Mouse (Mus musculus) embryonic stem cell, embryonic (primary cell): ENCODE results near the gene Serpinb6d.

Experiments
- CTCF ChIA-PET, 4 experiments: fragments of 300-600 bp in 2 of 4; fragments of 350-600 bp in 2 of 4; sonication (Branson Sonifier 250); formaldehyde crosslinking; loops; one replicate each; lab custom pipeline; 2022; ENCODE audit warnings: inconsistent platforms in 2 of 4; lab: Charles Lee
- POLR2A ChIA-PET, 4 experiments: fragments of 300-600 bp in 2 of 4; fragments of 350-600 bp in 2 of 4; sonication (Branson Sonifier 250); formaldehyde crosslinking; loops; one replicate each; lab custom pipeline; 2022; ENCODE audit warnings: antibody characterized with exemption in 4 of 4, inconsistent platforms in 1 of 4; lab: Charles Lee

The Serpinb6d gene

DNA sequence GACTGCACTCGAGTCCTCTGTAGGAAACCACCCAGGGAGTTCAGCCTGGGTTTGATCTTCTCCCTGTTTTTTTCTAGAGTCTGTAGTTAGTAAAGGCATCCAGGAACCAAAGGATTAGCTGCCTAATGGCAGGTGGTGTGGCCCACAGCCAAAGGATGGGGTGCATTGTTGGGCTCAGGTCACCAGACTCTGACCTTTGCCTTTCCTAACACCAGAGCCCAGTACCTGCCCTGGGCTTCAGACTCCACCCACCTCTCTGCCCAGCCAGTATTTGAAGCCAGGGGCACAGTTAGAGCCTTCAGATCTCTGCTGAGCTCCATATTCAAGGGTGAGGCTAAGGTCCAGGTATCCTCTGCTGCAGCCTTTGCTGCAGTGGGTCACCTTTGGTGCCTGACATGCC, at the start of gene Serpinb6d:
TSS of gene Serpinb6d (plus strand) at position 301 of the 400 bp plus-strand sequence.
- ChIA-PET POLR2A (no interaction called here), CTCF (no interaction called here)

DNA sequence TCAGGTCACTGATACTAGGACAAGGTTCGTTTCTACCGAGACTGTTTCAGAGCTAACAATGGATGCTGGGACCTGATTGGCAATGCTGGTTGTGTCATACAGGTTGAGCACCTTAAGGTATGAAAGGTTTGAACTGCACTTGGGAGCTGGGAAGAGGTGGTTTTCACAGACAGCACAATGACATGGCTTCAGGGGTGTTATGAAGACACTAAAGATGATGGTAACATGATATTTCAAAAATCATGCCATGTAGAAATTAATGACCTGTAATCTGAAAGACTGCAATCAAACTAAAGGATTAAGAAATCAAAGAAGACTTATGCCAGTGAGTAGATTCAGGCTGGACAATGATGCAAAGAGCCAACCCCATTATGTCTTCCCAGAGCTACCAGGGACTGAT, 38.3 kb upstream of the Serpinb6d start:
- ChIA-PET CTCF (no interaction called here), POLR2A (no interaction called here)

DNA sequence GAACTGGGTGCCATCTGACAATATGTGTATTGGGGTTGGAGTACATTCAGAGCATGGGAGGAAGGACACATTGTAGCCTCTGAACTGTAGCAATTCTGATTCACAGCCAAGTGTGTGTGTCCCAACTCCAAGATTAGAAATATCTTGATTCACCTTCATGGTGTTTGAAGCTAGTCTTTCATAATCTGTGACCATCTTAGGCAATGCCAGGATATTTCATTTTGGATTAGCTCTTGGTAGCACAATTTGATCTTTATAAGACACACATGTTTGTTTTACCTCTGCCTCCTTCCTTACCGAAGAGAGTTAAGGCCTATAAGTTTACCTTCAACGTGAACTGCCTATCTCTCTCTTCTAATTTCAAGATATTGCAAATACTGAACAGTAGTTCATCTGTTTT, 18.7 kb upstream of the Serpinb6d start:
- POLR2A ChIA-PET = no interaction called here
- CTCF ChIA-PET = no interaction called here

DNA sequence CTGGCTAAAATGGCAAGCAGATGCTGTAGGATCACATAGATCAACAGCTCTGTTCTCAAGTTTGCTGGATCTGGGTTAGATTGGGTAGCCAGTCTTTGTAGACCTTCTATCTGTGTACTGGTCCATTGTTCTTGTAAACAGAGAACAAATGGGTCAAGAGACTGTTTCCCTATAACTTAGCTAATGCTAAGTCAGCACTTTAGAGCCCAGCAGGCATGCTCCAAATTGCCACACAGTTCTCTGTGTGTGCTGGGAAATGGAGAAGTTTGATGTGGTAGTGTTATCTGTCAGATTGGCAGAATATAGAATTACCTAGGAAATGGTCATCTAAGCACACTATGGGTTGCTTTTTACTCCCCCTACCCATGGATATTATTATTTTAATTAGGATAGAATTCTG, 1.3 kb downstream of the Serpinb6d start:
- ChIA-PET POLR2A (no interaction called here), CTCF (no interaction called here)

DNA sequence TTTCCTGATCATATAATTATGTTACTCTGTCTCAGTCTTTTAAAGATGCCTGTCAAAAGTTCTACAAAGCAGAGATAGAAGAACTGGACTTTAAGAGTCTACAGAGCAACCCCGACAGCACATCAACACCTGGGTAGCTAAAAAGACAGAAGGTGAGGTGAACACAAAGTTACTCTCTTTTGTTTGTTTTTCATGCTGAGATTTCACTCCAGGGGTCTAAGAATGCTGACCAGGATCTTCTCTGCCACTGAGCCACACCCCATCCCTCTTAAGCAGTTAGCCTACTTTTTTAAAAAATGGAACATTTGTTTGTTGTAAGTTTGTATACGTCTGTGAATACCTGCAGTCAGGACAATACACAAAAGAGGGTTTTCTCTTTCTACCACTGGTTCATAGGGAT, 59.1 kb downstream of the Serpinb6d start:
- ChIA-PET CTCF (no interaction called here), POLR2A (no interaction called here)
